Mouse (Mus musculus): ENCODE results near the gene Krtap19-3.

The Krtap19-3 gene

GRCm38 (mm10) chr16:88877938-88878337 is at the start of gene Krtap19-3:
Krtap19-3 (minus strand) TSS chr16:88878038.
- no peak for DNase-seq

GRCm38 (mm10) chr16:88896357-88896756 is 18.5 kb upstream of the Krtap19-3 start, which contains the start of gene Krtap19-5:
Krtap19-5 (minus strand) TSS chr16:88896457.
- no peak for DNase-seq

- DNase-seq = no peak
Observed at GRCm38 (mm10) chr16:88886870-88887269, 9.0 kb upstream of the Krtap19-3 start.

- no peak for DNase-seq
Observed at GRCm38 (mm10) chr16:88884989-88885388, 7.2 kb upstream of the Krtap19-3 start, which contains the start of gene Krtap19-4. Krtap19-4 (minus strand) TSS chr16:88885089.

- DNase-seq = no peak
Observed at GRCm38 (mm10) chr16:88874169-88874568, 3.7 kb downstream of the Krtap19-3 start, which contains the start of gene Krtap19-2. Krtap19-2 (minus strand) TSS chr16:88874269.

GRCm38 (mm10) chr16:88869311-88869710 is 8.5 kb downstream of the Krtap19-3 start, which contains the start of gene Krtap19-1:
Krtap19-1 (minus strand) TSS chr16:88869411.
- DNase-seq = no peak

GRCm38 (mm10) chr16:88864887-88865407 is 12.9 kb downstream of the Krtap19-3 start:
- DNase-seq = no peak

GRCm38 (mm10) chr16:88851450-88851849 is 26.4 kb downstream of the Krtap19-3 start:
- DNase-seq = peak; percentile 2

GRCm38 (mm10) chr16:88848558-88848957 is 29.3 kb downstream of the Krtap19-3 start:
- DNase-seq = no peak

GRCm38 (mm10) chr16:88847363-88847762 is 30.5 kb downstream of the Krtap19-3 start:
- no peak for DNase-seq

Measured in lung, postnatal 36 days (tissue).